Mouse (Mus musculus) cerebellum, adult 9-11 months (tissue): ENCODE measurements around the gene Atrnl1.
"Not testable (repeated sequence)": the region's sequence is repeated elsewhere in the genome, so short reads cannot be mapped to it uniquely, and the experiment has no call there.

Experiments
- DNase-seq: peaks from one replicate; pipeline ENCODE4 v3.0.0; 2022

Atrnl1 gene

GRCm38 (mm10) chr19:57987696-57988393, 377.0 kb downstream of the Atrnl1 start:
- DNase-seq, result no peak

DNA sequence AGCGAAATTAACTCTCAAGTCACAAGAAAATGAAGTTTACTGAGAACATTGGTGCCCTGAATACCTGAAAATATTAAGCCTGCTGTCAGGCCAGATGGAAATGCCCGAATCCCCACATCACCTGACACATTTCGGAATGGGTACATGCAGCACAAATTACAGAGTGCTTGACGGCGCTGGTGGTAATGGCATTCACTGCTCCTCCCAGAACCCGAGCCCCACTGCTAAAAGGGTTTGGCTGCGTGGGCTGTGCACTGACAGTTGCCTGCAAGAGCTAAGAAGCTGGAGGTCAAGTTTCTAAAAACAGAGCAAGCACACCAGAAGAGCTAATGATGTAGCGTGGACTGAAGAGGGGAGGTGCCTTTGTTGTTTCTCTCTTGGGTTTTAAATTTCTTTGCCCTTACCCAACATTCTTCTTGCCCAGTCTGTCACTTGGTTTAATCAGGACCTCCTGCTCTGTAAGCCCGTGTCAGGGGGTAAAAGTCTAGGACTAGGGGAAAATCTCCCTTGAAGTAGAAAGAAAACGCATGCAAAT, 377.8 kb downstream of the Atrnl1 start:
- no peak for DNase-seq

GRCm38 (mm10) chr19:57991099-57991760, 380.4 kb downstream of the Atrnl1 start:
- no peak for DNase-seq

DNA sequence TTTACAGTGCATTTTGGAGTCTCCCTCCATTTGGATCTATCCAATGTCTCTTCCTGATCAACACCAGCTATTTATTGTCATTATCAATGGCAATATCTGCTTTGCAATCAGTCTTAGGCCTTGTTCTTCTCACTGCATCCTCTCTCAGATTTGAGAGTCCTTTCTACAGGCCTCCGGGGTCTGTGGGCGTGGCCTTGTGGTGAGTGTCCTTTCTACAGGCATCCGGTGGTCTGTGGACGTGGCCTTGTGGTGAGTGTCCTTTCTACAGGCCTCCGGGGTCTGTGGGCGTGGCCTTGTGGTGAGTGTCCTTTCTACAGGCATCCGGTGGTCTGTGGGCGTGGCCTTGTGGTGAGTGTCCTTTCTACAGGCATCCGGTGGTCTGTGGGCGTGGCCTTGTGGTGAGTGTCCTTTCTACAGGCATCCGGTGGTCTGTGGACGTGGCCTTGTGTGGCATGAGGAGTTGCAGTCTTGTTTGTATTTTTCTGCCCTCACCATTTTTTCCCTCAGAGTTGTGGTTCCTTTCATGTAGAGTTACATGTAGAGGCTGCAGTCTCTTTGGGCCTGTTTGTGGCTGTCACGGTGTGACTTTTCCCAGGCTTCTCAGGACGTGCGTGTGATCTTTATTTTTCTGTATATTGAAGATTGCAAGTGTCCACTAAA, 383.5 kb downstream of the Atrnl1 start:
- not testable (repeated sequence) for DNase-seq

DNA sequence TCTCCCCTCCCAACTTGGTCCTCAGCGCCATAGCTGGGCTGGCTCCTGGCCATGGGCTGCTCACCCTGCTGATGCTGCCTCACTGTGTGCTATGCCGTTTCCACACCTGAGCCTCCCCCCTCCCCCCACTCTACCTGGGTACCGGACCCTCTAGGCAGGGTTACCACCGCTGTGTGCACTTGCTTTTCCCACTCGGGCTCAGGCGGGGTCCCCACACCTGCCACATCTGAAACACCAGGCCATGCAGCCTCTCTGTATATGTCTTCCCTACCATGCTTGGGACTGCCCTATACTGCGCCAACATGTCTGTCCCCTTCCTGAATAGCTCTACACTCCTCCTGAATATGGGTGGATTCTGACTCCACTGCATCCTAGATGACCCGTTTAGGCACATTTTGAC, 384.2 kb downstream of the Atrnl1 start:
- no peak for DNase-seq

GRCm38 (mm10) chr19:57997961-57998360, 387.1 kb downstream of the Atrnl1 start:
- no peak for DNase-seq

DNA sequence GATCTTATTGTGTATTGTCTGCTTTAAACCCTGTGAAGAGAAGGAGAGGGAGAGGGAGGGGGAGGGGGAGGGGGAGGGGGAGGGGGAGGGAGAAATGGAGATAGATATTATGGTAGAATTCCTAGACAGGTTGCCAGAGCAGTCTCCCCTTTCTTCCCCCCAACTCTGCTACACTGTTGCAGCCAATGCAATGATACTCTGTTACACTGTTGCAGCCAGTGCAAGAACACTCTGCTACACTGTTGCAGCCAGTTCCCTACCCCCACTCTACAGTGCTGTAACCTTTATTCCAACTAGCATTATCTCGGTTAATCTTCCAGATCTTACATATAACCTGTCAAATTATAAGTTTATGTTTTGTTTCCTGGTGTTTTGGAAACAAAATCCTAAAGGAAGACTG, 400.8 kb downstream of the Atrnl1 start:
- DNase-seq, result no peak

- no peak for DNase-seq
Observed at GRCm38 (mm10) chr19:58015741-58016140, 404.9 kb downstream of the Atrnl1 start.

- no peak for DNase-seq
Observed at GRCm38 (mm10) chr19:58016561-58017453, 406.0 kb downstream of the Atrnl1 start.

DNA sequence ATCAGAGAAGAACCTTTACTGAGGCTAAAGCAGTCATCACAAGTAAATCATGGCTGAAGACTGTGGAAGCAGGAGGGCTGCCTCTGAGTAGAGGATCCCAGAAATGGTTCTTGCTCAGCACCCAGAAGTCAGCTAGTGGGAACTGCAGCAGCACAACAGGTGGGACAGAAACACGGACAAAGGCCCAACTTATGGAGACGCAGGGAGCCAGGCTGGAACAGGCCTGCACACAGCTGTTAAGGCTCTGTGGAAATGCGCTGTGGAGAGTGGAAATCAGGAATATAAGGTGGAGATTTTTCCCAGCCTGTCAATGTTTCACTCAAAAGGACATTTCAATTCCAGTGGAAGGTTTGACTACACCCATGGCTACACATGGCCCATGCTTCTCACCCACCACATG, 406.6 kb downstream of the Atrnl1 start:
- DNase-seq, result no peak

- DNase-seq, result no peak
Observed at GRCm38 (mm10) chr19:58018698-58019097, 407.9 kb downstream of the Atrnl1 start.

GRCm38 (mm10) chr19:58021514-58022284, 410.9 kb downstream of the Atrnl1 start:
- no peak for DNase-seq

DNA sequence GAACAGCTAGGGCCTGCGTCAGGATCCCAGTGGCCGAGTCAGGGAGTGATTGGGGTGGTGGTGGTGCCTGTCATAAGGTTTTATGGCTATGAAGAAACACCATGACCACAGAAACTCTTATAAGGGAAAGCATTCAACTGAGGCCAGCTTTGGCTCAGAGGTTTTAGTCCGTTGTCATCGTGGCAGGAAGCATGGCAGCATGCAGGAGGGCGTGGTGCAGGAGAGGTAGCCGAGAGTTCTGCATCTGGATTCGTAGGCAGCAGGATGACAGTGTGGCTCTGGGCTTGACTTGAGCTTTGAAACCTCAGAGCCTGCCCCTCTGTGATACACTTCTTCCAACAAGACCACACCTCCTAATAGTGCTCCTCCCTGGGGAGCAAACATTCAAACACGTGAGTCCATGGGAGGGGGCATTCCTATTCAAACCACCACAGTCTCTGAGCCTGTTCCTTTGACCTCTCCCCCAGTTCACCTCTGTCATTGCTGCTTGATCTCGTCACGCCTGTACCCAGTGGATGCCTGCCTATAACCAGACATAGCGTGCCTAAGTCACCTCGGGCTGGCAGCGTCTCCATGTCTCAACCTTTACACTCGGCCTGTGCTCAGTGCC, 412.5 kb downstream of the Atrnl1 start:
- no peak for DNase-seq

GRCm38 (mm10) chr19:58025053-58025452, 414.2 kb downstream of the Atrnl1 start:
- no peak for DNase-seq

DNA sequence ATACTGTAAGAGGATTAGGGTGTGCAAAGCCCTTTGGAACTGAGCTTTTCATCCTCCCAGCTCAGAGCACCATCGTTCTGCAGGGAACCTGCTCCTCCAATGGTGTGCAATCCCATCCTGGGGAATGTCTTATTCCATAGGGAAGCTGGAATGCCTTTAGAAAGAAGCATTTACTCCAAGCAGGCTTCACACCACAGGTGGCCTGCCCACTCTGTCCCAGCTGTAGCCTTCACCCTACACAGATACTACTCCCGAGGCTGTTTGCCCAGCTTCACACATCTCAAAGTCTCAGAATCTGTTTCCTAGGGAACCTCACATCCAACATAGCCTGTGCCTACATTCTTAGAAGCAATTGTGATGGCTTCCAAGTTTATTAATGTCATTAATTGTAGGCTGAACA, 418.8 kb downstream of the Atrnl1 start:
- DNase-seq, result no peak

GRCm38 (mm10) chr19:58033241-58033640, 422.4 kb downstream of the Atrnl1 start:
- no peak for DNase-seq

DNA sequence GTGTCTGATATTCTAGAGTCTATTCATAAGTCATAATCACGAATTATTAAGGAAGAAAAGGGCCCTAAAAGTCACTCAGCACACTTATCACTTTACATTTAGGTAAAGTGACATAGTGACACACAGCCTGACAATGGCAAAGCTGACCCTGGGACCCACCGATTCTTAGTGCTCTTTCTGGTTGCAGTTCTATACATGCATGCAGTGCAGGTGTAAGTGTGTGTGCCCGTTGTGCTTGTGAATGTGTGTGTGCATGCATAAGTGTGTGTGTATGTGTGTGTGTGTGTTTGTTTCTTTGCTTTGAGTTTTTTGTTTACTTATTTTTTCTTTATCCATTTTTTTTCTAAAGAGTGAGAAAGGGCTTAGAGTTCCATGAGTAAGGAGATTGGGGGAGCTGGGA, 425.3 kb downstream of the Atrnl1 start:
- no peak for DNase-seq

DNA sequence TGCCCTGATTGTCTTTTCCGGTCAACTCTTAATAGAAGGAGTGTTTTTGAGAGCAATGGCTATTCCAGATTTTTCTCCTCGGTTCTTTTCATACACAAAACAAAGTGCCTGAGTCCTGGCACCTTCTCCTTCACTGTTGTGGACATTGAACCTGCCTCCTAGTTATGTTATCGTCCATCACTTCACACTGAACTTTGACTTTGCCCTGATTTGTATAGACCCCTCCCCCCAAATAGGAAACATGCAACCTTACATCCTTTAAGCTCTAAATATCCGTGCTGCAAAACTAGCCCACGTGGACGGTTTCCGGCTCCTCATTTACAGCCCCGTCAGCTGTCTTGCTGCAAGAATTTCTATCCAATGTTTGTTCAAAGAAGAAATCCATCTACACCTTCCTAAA, 432.3 kb downstream of the Atrnl1 start:
- DNase-seq, result no peak

GRCm38 (mm10) chr19:58043550-58043949, 432.7 kb downstream of the Atrnl1 start:
- no peak for DNase-seq

DNA sequence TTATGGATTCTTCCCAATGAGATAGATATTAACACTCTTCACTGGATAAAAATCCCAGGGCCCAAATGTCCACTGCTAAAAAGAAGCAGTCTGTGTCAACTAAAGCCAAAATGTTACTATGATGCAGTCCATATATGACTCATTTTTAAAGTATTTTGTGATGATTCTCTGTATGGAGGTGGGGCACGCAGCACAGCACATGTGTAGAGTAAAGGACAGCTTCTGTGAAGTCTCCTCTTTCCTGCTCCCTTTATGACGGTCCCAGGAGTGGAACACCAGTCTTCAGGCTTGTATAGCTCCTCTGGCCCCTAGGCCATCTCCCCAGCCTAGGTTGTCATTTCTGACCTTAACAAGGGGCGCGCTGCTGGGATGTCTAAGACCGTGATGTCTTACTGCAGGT, 434.0 kb downstream of the Atrnl1 start:
- no peak for DNase-seq

DNA sequence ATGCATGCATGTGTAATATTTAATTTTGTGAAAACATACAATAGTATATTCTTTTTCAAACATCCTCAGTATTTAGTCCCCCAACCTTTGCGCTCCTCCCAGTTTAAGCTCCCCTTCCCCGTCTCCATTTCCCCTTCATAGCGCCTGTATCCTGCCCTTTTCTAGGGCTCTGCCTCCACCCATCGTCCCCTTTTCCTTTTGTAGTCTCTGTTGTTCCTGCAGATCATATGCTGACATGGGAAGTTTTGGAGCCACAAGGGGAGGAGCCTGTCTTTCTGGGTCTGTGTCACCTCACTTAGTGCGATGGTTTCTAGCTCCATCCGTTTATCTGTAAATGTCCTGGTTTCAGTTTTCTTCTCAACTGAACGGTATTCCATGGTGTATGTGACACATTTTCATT, 435.8 kb downstream of the Atrnl1 start:
- no peak for DNase-seq

DNA sequence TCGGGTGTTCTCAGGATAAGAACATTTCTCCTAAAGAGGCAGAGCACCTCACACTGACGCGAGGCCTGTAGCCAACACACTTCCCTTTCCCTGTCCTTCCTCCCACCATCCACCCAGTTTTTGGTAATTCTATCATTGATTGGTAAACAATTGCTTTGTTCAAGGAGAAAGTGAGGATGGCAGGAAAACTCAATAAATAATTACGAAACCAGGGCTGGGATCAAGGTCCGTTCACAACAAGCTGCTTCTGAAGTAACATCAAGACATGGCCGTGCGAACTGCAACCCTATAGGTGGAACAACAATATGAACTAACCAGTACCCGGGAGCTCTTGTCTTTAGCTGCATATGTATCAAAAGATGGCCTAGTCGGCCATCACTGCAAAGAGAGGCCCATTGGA, 439.6 kb downstream of the Atrnl1 start:
- DNase-seq, result not testable (repeated sequence)
